Mouse (Mus musculus) midbrain, embryonic 12.5 days (tissue): ENCODE measurements around the gene Slc18a3. TPM values are rescaled to one million over a fixed set of nuclear protein-coding genes. Genes with fewer than 3 reads are reported as not detected.
A peak's percentile ranks its signal among the peaks of the same experiment; 100 is the strongest.

Experiments used
- ATAC-seq: fragments of 200-750 bp; cut with Nextera tagmentation; 2 replicates; pipeline ENCODE4 v1.8.0; 2017; ENCODE audit warnings: low read depth, moderate TSS enrichment, moderate library complexity; ENCODE audit not compliant: low FRiP score
- H3K27ac ChIP-seq: fragments of 300-500 bp; sonication (generic); replicated peaks from 2 replicates; pipeline ENCODE4 v1.5.1; 2016; ENCODE audit warnings: mild to moderate bottlenecking
- H3K27me3 ChIP-seq: fragments of 300-500 bp; sonication (generic); 2 replicates; pipeline ENCODE4 v1.6.1; 2016; ENCODE audit warnings: mild to moderate bottlenecking
- H3K36me3 ChIP-seq: fragments of 300-500 bp; sonication (generic); 2 replicates; pipeline ENCODE4 v1.6.1; 2016
- H3K4me1 ChIP-seq: fragments of 300-500 bp; sonication (generic); 2 replicates; pipeline ENCODE4 v1.6.1; 2016
- H3K4me2 ChIP-seq: fragments of 300-500 bp; sonication (generic); replicated peaks from 2 replicates; pipeline ENCODE4 v1.6.1; 2016; ENCODE audit warnings: mild to moderate bottlenecking, moderate library complexity
- H3K4me3 ChIP-seq: fragments of 300-500 bp; sonication (generic); 2 replicates; pipeline ENCODE4 v1.5.1; 2016; ENCODE audit warnings: mild to moderate bottlenecking
- H3K9ac ChIP-seq: fragments of 300-500 bp; sonication (generic); replicated peaks from 2 replicates; pipeline ENCODE4 v1.6.1; 2016; ENCODE audit warnings: mild to moderate bottlenecking, moderate library complexity
- H3K9me3 ChIP-seq: fragments of 300-500 bp; sonication (generic); 2 replicates; pipeline ENCODE4 v1.6.1; 2016; ENCODE audit warnings: mild to moderate bottlenecking
- WGBS: fragments of 180-500 bp; shearing (Covaris S2); methylation state at CpG from one replicate; pipeline ENCODE4 v1.1.7; 2016; 5-methylcytosine and 5-hydroxymethylcytosine counted together
- polyA plus RNA-seq: library from polyadenylated mRNA; unstranded; fragments of >200 nt; fragmentation: Nextera tagmentation; extraction: Ambion mirVana; gene quantifications from 2 replicates; pipeline ENCODE4 v1.2.1, GENCODE M21; 2016

Gene Slc18a3
- polyA plus RNA-seq = 0.73 and 1.5 TPM in 2 replicates

- no peaks in the 10 kb centered on the region for H3K36me3 ChIP-seq
- ATAC-seq = peak; percentile 56
- peaks cover 34% of the 10 kb centered on the region for H3K4me1 ChIP-seq
- peaks cover 95% of the 10 kb centered on the region for H3K27me3 ChIP-seq
- H3K9me3 ChIP-seq = no peaks in the 10 kb centered on the region
- under 1% methylated on average over 62 of the region's 70 CpGs for WGBS
- H3K4me2 ChIP-seq = peak within 1 kb of the TSS; percentile 68
- no peak within 1 kb of the TSS for H3K27ac ChIP-seq
- peak within 1 kb of the TSS; percentile 44 for H3K4me3 ChIP-seq
- peak within 1 kb of the TSS; percentile 7; the same call in 1 of the 2 replicates for H3K9ac ChIP-seq
Measured at GRCm38 (mm10) chr14:32464601-32465505, at the start of gene Slc18a3. Slc18a3 (minus strand) TSS chr14:32464850.

GRCm38 (mm10) chr14:32513336-32514032 lies 48.8 kb upstream of the Slc18a3 start, which contains the start of gene Ercc6:
Ercc6 (plus strand) TSS chr14:32513521.
- peak; percentile 97 for ATAC-seq
- Histone ChIP-seq H3K4me2 (peak within 1 kb of the TSS; percentile 86), H3K4me3 (peak within 1 kb of the TSS; percentile 63), H3K9ac (peak within 1 kb of the TSS; percentile 56), H3K4me1 (peaks cover 14% of the 10 kb centered on the region), H3K9me3 (no peaks in the 10 kb centered on the region), H3K27me3 (no peaks in the 10 kb centered on the region), H3K27ac (peak within 1 kb of the TSS; percentile 75), H3K36me3 (peaks cover 15% of the 10 kb centered on the region)
- WGBS = under 1% methylated on average over 62 of the region's 62 CpGs

GRCm38 (mm10) chr14:32512912-32513311 lies 48.3 kb upstream of the Slc18a3 start:
- Histone ChIP-seq H3K4me1 (peaks cover 14% of the 10 kb centered on the region), H3K27ac (no peak overlapping the region), H3K27me3 (no peaks in the 10 kb centered on the region), H3K9ac (no peak overlapping the region), H3K36me3 (peaks cover 12% of the 10 kb centered on the region), H3K4me2 (peak overlapping the region; percentile 86), H3K4me3 (peak overlapping the region; percentile 63), H3K9me3 (no peaks in the 10 kb centered on the region)
- peak; percentile 64 for ATAC-seq
- 43% methylated on average over 9 of the region's 9 CpGs for WGBS

GRCm38 (mm10) chr14:32509443-32509961 lies 44.9 kb upstream of the Slc18a3 start:
- WGBS = 88% methylated on average over 6 of the region's 6 CpGs
- Histone ChIP-seq H3K4me2 (no peak overlapping the region), H3K4me1 (peaks cover 10% of the 10 kb centered on the region)

GRCm38 (mm10) chr14:32508105-32508835 lies 43.6 kb upstream of the Slc18a3 start:
- Histone ChIP-seq H3K27me3 (0 out of 2 replicates have a peak, but pooled peaks cover 3% of the 10 kb centered on the region), H3K4me2 (no peak overlapping the region), H3K9ac (no peak overlapping the region), H3K4me3 (no peak overlapping the region), H3K27ac (no peak overlapping the region), H3K4me1 (peaks cover 3% of the 10 kb centered on the region; the same call in 1 of the 2 replicates), H3K9me3 (no peaks in the 10 kb centered on the region), H3K36me3 (no peaks in the 10 kb centered on the region)
- no peak for ATAC-seq
- WGBS = 72% methylated on average over 10 of the region's 10 CpGs

More at GRCm38 (mm10) chr14:32509443-32509961, 44.9 kb upstream of the Slc18a3 start:
- no peak for ATAC-seq
- no peaks in the 10 kb centered on the region for H3K9me3 ChIP-seq
- H3K27ac ChIP-seq = no peak overlapping the region
- H3K4me3 ChIP-seq = no peak overlapping the region
- H3K36me3 ChIP-seq = no peaks in the 10 kb centered on the region
- 0 out of 2 replicates have a peak, but pooled peaks cover 2% of the 10 kb centered on the region for H3K27me3 ChIP-seq
- H3K9ac ChIP-seq = no peak overlapping the region

- H3K27me3 ChIP-seq = 0 out of 2 replicates have a peak, but pooled peaks cover 6% of the 10 kb centered on the region
- ATAC-seq = no peak
- no peaks in the 10 kb centered on the region for H3K9me3 ChIP-seq
- no peak overlapping the region for H3K9ac ChIP-seq
- H3K36me3 ChIP-seq = no peaks in the 10 kb centered on the region
- no peaks in the 10 kb centered on the region for H3K4me1 ChIP-seq
- no peak overlapping the region for H3K4me2 ChIP-seq
- no peak overlapping the region for H3K27ac ChIP-seq
- no peak overlapping the region for H3K4me3 ChIP-seq
- WGBS = 82% methylated on average over 4 of the region's 4 CpGs
Measured at GRCm38 (mm10) chr14:32507216-32507615, 42.6 kb upstream of the Slc18a3 start.

GRCm38 (mm10) chr14:32506329-32506728 lies 41.7 kb upstream of the Slc18a3 start:
- H3K4me2 ChIP-seq = no peak overlapping the region
- ATAC-seq = no peak
- H3K9ac ChIP-seq = no peak overlapping the region
- H3K4me3 ChIP-seq = no peak overlapping the region
- no peaks in the 10 kb centered on the region for H3K36me3 ChIP-seq
- no peak overlapping the region for H3K27ac ChIP-seq
- no peaks in the 10 kb centered on the region for H3K9me3 ChIP-seq
- H3K4me1 ChIP-seq = no peaks in the 10 kb centered on the region
- 89% methylated on average over 10 of the region's 10 CpGs for WGBS
- H3K27me3 ChIP-seq = 0 out of 2 replicates have a peak, but pooled peaks cover 6% of the 10 kb centered on the region

GRCm38 (mm10) chr14:32503897-32504296 lies 39.2 kb upstream of the Slc18a3 start:
- no peaks in the 10 kb centered on the region for H3K36me3 ChIP-seq
- no peak for ATAC-seq

GRCm38 (mm10) chr14:32502764-32503688 lies 38.4 kb upstream of the Slc18a3 start:
- no peak overlapping the region for H3K4me2 ChIP-seq
- H3K36me3 ChIP-seq = no peaks in the 10 kb centered on the region
- 0 out of 2 replicates have a peak, but pooled peaks cover 6% of the 10 kb centered on the region for H3K27me3 ChIP-seq
- no peaks in the 10 kb centered on the region for H3K9me3 ChIP-seq
- no peak overlapping the region for H3K9ac ChIP-seq
- no peak overlapping the region for H3K27ac ChIP-seq
- no peak for ATAC-seq
- H3K4me1 ChIP-seq = no peaks in the 10 kb centered on the region
- no peak overlapping the region for H3K4me3 ChIP-seq
- 78% methylated on average over 9 of the region's 9 CpGs for WGBS

More at GRCm38 (mm10) chr14:32503897-32504296, 39.2 kb upstream of the Slc18a3 start:
- H3K27me3 ChIP-seq = 0 out of 2 replicates have a peak, but pooled peaks cover 6% of the 10 kb centered on the region
- WGBS = 89% methylated on average over 1 of the region's 1 CpGs
- H3K9me3 ChIP-seq = no peaks in the 10 kb centered on the region
- no peak overlapping the region for H3K27ac ChIP-seq
- no peak overlapping the region for H3K4me3 ChIP-seq
- no peak overlapping the region for H3K4me2 ChIP-seq
- H3K4me1 ChIP-seq = no peaks in the 10 kb centered on the region
- H3K9ac ChIP-seq = no peak overlapping the region

- Histone ChIP-seq H3K9me3 (no peaks in the 10 kb centered on the region), H3K4me1 (no peaks in the 10 kb centered on the region), H3K4me2 (no peak overlapping the region), H3K4me3 (no peak overlapping the region), H3K9ac (no peak overlapping the region), H3K36me3 (no peaks in the 10 kb centered on the region), H3K27ac (no peak overlapping the region), H3K27me3 (0 out of 2 replicates have a peak, but pooled peaks cover 6% of the 10 kb centered on the region)
- no peak for ATAC-seq
- 85% methylated on average over 2 of the region's 2 CpGs for WGBS
Measured at GRCm38 (mm10) chr14:32501303-32501702, 36.7 kb upstream of the Slc18a3 start.
